Comparison of ENCODE assay signal across 8 mouse cellular contexts in the genomic region with DNA sequence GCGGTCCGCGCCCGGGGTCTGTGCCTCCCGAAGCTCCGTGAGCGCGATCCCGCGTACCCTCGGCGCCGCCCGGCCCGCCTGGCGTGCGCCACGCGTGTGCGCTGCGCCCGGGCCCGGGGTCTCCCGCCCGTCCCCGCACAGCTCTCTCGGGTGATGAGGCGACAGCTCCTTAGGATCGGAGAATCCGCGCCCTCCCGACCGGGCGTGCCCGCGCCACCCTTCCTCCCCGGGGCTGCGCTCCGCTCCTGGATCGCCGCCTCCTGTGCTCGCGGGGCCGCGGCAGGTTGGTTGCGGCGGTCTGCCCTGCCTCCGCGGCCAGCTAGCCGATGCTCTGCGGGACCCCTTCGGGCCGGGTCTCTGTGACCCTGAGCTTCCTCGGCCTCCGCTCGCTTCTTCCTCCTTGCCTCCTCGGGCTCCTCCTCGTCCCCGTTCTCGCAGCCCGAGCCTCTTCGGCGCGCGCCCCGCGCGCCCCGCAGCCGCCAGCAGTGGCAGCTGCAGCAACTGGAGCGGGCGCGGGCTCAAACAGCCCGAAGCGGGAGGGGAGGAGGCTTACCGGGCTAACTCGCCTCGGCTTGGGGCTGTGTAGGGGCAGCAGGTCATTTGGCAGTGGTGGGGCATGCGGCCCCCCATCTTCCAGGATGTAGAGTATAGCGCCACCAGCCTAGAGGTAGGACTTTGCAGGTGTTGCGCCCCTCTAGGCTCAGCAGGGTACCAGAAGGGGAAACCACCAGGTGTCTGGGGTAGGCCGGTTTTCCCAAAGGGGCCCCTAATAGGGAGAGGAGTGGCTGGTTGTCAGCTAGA. TPM values are rescaled to one million over a fixed set of nuclear protein-coding genes. Genes with fewer than 3 reads are reported as not detected.
DNase-seq lines count a peak whose midpoint lies in the region; ATAC-seq lines count a peak whose summit lies in the region.

No protein-coding gene starts in this region.

- WGBS in forebrain, embryonic 15.5 days: under 1% methylated on average over 66 of the region's 82 CpGs
- WGBS in hindbrain, embryonic 14.5 days: under 1% methylated on average over 68 of the region's 82 CpGs
- WGBS in midbrain, embryonic 13.5 days: 0% methylated on average over 30 of the region's 82 CpGs
- WGBS in stomach, embryonic 15.5 days: under 1% methylated on average over 77 of the region's 82 CpGs

- peaks cover 11% of the 10 kb centered on the region; the same call in 1 of the 2 replicates for H3K4me1 ChIP-seq in forebrain, embryonic 15.5 days
- peaks cover 18% of the 10 kb centered on the region for H3K4me1 ChIP-seq in hindbrain, embryonic 14.5 days (replicated peaks; ENCODE audit: control insufficient read depth, insufficient read depth, low read length)
- peaks cover 23% of the 10 kb centered on the region for H3K4me1 ChIP-seq in midbrain, embryonic 13.5 days (replicated peaks)
- 0 out of 2 replicates have a peak, but pooled peaks cover 4% of the 10 kb centered on the region for H3K4me1 ChIP-seq in stomach, embryonic 15.5 days

- peak overlapping the region; percentile 78 for H3K9ac ChIP-seq in forebrain, embryonic 15.5 days (replicated peaks)
- H3K9ac ChIP-seq in hindbrain, embryonic 14.5 days: peak overlapping the region; percentile 90
- H3K9ac ChIP-seq in midbrain, embryonic 13.5 days (replicated peaks): peak overlapping the region; percentile 86
- peak overlapping the region; percentile 48 for H3K9ac ChIP-seq in stomach, embryonic 15.5 days

- ATAC-seq in forebrain, embryonic 15.5 days (replicated peaks): peak; percentile 77
- peak; percentile 73 for ATAC-seq in hindbrain, embryonic 14.5 days (ENCODE audit: low FRiP score)
- ATAC-seq in midbrain, embryonic 13.5 days: peak; percentile 84
- ATAC-seq in stomach, embryonic 15.5 days (ENCODE audit: insufficient read depth, low FRiP score, low read depth): peak; percentile 35; the same call in 1 of the 2 replicates
- ATAC-seq in activated CD4-positive, CD25-positive, alpha-beta regulatory T cell, adult 4 months: no peak

- peak overlapping the region; percentile 72 for H3K4me3 ChIP-seq in forebrain, embryonic 15.5 days
- H3K4me3 ChIP-seq in hindbrain, embryonic 14.5 days (replicated peaks; ENCODE audit: low read length): peak overlapping the region; percentile 78
- peak overlapping the region; percentile 81 for H3K4me3 ChIP-seq in midbrain, embryonic 13.5 days (replicated peaks)
- peak overlapping the region; percentile 69 for H3K4me3 ChIP-seq in stomach, embryonic 15.5 days (replicated peaks)

- H3K27me3 ChIP-seq in forebrain, embryonic 15.5 days: peaks cover 27% of the 10 kb centered on the region
- peaks cover 15% of the 10 kb centered on the region for H3K27me3 ChIP-seq in hindbrain, embryonic 14.5 days (ENCODE audit: control insufficient read depth, insufficient read depth, low read length)
- peaks cover 56% of the 10 kb centered on the region for H3K27me3 ChIP-seq in midbrain, embryonic 13.5 days
- H3K27me3 ChIP-seq in stomach, embryonic 15.5 days (replicated peaks): peaks cover 64% of the 10 kb centered on the region

- no peaks in the 10 kb centered on the region for H3K36me3 ChIP-seq in forebrain, embryonic 15.5 days
- H3K36me3 ChIP-seq in hindbrain, embryonic 14.5 days (replicated peaks; ENCODE audit: control insufficient read depth, insufficient read depth): no peaks in the 10 kb centered on the region
- H3K36me3 ChIP-seq in midbrain, embryonic 13.5 days: no peaks in the 10 kb centered on the region
- H3K36me3 ChIP-seq in stomach, embryonic 15.5 days: no peaks in the 10 kb centered on the region

- H3K4me2 ChIP-seq in forebrain, embryonic 15.5 days (replicated peaks): peak overlapping the region; percentile 70
- H3K4me2 ChIP-seq in hindbrain, embryonic 14.5 days (replicated peaks): peak overlapping the region; percentile 66
- peak overlapping the region; percentile 80 for H3K4me2 ChIP-seq in midbrain, embryonic 13.5 days (replicated peaks)
- peak overlapping the region; percentile 97 for H3K4me2 ChIP-seq in stomach, embryonic 15.5 days

- H3K27ac ChIP-seq in forebrain, embryonic 15.5 days (replicated peaks): peak overlapping the region; percentile 88
- peak overlapping the region; percentile 95 for H3K27ac ChIP-seq in hindbrain, embryonic 14.5 days
- peak overlapping the region; percentile 90 for H3K27ac ChIP-seq in midbrain, embryonic 13.5 days
- H3K27ac ChIP-seq in stomach, embryonic 15.5 days: peak overlapping the region; percentile 57

- peak; percentile 57 for DNase-seq in R1 (ENCODE audit: low read depth, low spot score)
- peak; percentile 72 for DNase-seq in brain, adult 2 months (ENCODE audit: low read depth, low spot score)
- DNase-seq in hindbrain, embryonic 14.5 days (ENCODE audit: low spot score): peak; percentile 72
- DNase-seq in layer of hippocampus, postnatal 36 days: peak; percentile 69 to 71

- no peaks in the 10 kb centered on the region for H3K9me3 ChIP-seq in forebrain, embryonic 15.5 days
- H3K9me3 ChIP-seq in hindbrain, embryonic 14.5 days (ENCODE audit: control insufficient read depth, low read length): no peaks in the 10 kb centered on the region
- H3K9me3 ChIP-seq in midbrain, embryonic 13.5 days: no peaks in the 10 kb centered on the region
- no peaks in the 10 kb centered on the region for H3K9me3 ChIP-seq in stomach, embryonic 15.5 days

RNA-seq across cellular contexts. Expression of gene Kcnma1, which starts 9.6 kb away (rescaled TPM):
- polyA plus RNA-seq in forebrain, embryonic 15.5 days (2015; fragmentation: Nextera tagmentation; extraction: Ambion mirVana): 8.2 and 9.0 TPM in 2 replicates
- polyA plus RNA-seq in hindbrain, embryonic 14.5 days (2014; fragmentation: Nextera tagmentation; extraction: Ambion mirVana): 22.1 and 22.8 TPM in 2 replicates
- 100 to 1,000 TPM; 138 to 151 TPM for total RNA-seq in layer of hippocampus, postnatal 36 days (2021)
- polyA plus RNA-seq in midbrain, embryonic 13.5 days (2015; fragmentation: Nextera tagmentation; extraction: Ambion mirVana): 8.1 and 10.6 TPM in 2 replicates
- 11.2 and 11.4 TPM in 2 replicates for polyA plus RNA-seq in stomach, embryonic 15.5 days (2015; fragmentation: Nextera tagmentation; extraction: Ambion mirVana)
- polyA plus RNA-seq in activated CD4-positive, CD25-positive, alpha-beta regulatory T cell, adult 4 months (2017; shearing (Covaris generic)): not detected
